Mouse (Mus musculus): ENCODE data around the gene Prm3. TPM values are rescaled to one million over a fixed set of nuclear protein-coding genes. Genes with fewer than 3 reads are reported as not detected.
"Not testable (repeated sequence)": the region's sequence is repeated elsewhere in the genome, so short reads cannot be mapped to it uniquely, and the experiment has no call there.

The Prm3 gene
- total RNA-seq, 1 experiment from 2014 or later, result not detected

GRCm38 (mm10) chr16:10810376-10810775 is 19.7 kb upstream of the Prm3 start:
- no peak for ATAC-seq (replicated peaks; ENCODE audit: insufficient number of reproducible peaks, low FRiP score, low TSS enrichment, poor library complexity, severe bottlenecking)

GRCm38 (mm10) chr16:10805789-10806527 is 15.2 kb upstream of the Prm3 start, which contains the start of gene Prm1:
Prm1 (minus strand) TSS chr16:10805839.
- no peak for ATAC-seq (replicated peaks; ENCODE audit: insufficient number of reproducible peaks, low FRiP score, low TSS enrichment, poor library complexity, severe bottlenecking)

- not testable (repeated sequence) for ATAC-seq (replicated peaks; ENCODE audit: insufficient number of reproducible peaks, low FRiP score, low TSS enrichment, poor library complexity, severe bottlenecking)
Measured at GRCm38 (mm10) chr16:10802420-10802819, 11.7 kb upstream of the Prm3 start.

- ATAC-seq (replicated peaks; ENCODE audit: insufficient number of reproducible peaks, low FRiP score, low TSS enrichment, poor library complexity, severe bottlenecking), result no peak
Measured at GRCm38 (mm10) chr16:10796034-10796433, 5.3 kb upstream of the Prm3 start, which contains the start of gene Prm2. Prm2 (minus strand) TSS chr16:10796134.

GRCm38 (mm10) chr16:10788866-10789265 is 1.8 kb downstream of the Prm3 start:
- ATAC-seq (replicated peaks; ENCODE audit: insufficient number of reproducible peaks, low FRiP score, low TSS enrichment, poor library complexity, severe bottlenecking), result no peak

- ATAC-seq (replicated peaks; ENCODE audit: insufficient number of reproducible peaks, low FRiP score, low TSS enrichment, poor library complexity, severe bottlenecking), result no peak
Measured at GRCm38 (mm10) chr16:10788271-10788670, 2.4 kb downstream of the Prm3 start, which contains the start of gene Tnp2. Tnp2 (minus strand) TSS chr16:10788660.

GRCm38 (mm10) chr16:10787548-10788058 is 3.1 kb downstream of the Prm3 start:
- ATAC-seq (replicated peaks; ENCODE audit: insufficient number of reproducible peaks, low FRiP score, low TSS enrichment, poor library complexity, severe bottlenecking), result no peak

- no peak for ATAC-seq (replicated peaks; ENCODE audit: insufficient number of reproducible peaks, low FRiP score, low TSS enrichment, poor library complexity, severe bottlenecking)
Measured at GRCm38 (mm10) chr16:10786782-10787547, 3.7 kb downstream of the Prm3 start.

- ATAC-seq (replicated peaks; ENCODE audit: insufficient number of reproducible peaks, low FRiP score, low TSS enrichment, poor library complexity, severe bottlenecking), result peak; percentile 79
Measured at GRCm38 (mm10) chr16:10786288-10786687, 4.4 kb downstream of the Prm3 start.

- peak; percentile 42 for ATAC-seq (replicated peaks; ENCODE audit: insufficient number of reproducible peaks, low FRiP score, low TSS enrichment, poor library complexity, severe bottlenecking)
Measured at GRCm38 (mm10) chr16:10785371-10786231, 5.1 kb downstream of the Prm3 start, which contains the start of gene Socs1. Socs1 (minus strand) TSS chr16:10785536.

GRCm38 (mm10) chr16:10784793-10785370 is 5.8 kb downstream of the Prm3 start:
- ATAC-seq (replicated peaks; ENCODE audit: insufficient number of reproducible peaks, low FRiP score, low TSS enrichment, poor library complexity, severe bottlenecking), result peak; percentile 43

GRCm38 (mm10) chr16:10783883-10784792 is 6.6 kb downstream of the Prm3 start:
- ATAC-seq (replicated peaks; ENCODE audit: insufficient number of reproducible peaks, low FRiP score, low TSS enrichment, poor library complexity, severe bottlenecking), result no peak

- ATAC-seq (replicated peaks; ENCODE audit: insufficient number of reproducible peaks, low FRiP score, low TSS enrichment, poor library complexity, severe bottlenecking), result no peak
Measured at GRCm38 (mm10) chr16:10783451-10783850, 7.3 kb downstream of the Prm3 start.

- ATAC-seq (replicated peaks; ENCODE audit: insufficient number of reproducible peaks, low FRiP score, low TSS enrichment, poor library complexity, severe bottlenecking), result no peak
Measured at GRCm38 (mm10) chr16:10783152-10783434, 7.6 kb downstream of the Prm3 start.

GRCm38 (mm10) chr16:10782377-10783151 is 8.2 kb downstream of the Prm3 start:
- ATAC-seq (replicated peaks; ENCODE audit: insufficient number of reproducible peaks, low FRiP score, low TSS enrichment, poor library complexity, severe bottlenecking), result no peak

- no peak for ATAC-seq (replicated peaks; ENCODE audit: insufficient number of reproducible peaks, low FRiP score, low TSS enrichment, poor library complexity, severe bottlenecking)
Measured at GRCm38 (mm10) chr16:10781862-10782371, 8.8 kb downstream of the Prm3 start.

Data from monocyte, adult 5-6 weeks (primary cell).